Mouse (Mus musculus): ENCODE results near the gene Ighmbp2. TPM values are rescaled to one million over a fixed set of nuclear protein-coding genes. Genes with fewer than 3 reads are reported as not detected.

Gene Ighmbp2
- 4.1 and 4.4 TPM in 2 replicates for polyA plus RNA-seq (2021; fragmentation: Nextera tagmentation)
- long read RNA-seq, experiment 1, full-length matches to known transcripts = 1 of 8 reads
- long read RNA-seq, experiment 1, partial matches to known transcripts = 6 of 8 reads
- long read RNA-seq, experiment 1, other reads (novel, unspliced or antisense) = 1 of 8 reads
- long read RNA-seq, experiment 2, full-length matches to known transcripts = 19 of 67 reads
- long read RNA-seq, experiment 2, partial matches to known transcripts = 38 of 67 reads
- long read RNA-seq, experiment 2, other reads (novel, unspliced or antisense) = 10 of 67 reads

DNA sequence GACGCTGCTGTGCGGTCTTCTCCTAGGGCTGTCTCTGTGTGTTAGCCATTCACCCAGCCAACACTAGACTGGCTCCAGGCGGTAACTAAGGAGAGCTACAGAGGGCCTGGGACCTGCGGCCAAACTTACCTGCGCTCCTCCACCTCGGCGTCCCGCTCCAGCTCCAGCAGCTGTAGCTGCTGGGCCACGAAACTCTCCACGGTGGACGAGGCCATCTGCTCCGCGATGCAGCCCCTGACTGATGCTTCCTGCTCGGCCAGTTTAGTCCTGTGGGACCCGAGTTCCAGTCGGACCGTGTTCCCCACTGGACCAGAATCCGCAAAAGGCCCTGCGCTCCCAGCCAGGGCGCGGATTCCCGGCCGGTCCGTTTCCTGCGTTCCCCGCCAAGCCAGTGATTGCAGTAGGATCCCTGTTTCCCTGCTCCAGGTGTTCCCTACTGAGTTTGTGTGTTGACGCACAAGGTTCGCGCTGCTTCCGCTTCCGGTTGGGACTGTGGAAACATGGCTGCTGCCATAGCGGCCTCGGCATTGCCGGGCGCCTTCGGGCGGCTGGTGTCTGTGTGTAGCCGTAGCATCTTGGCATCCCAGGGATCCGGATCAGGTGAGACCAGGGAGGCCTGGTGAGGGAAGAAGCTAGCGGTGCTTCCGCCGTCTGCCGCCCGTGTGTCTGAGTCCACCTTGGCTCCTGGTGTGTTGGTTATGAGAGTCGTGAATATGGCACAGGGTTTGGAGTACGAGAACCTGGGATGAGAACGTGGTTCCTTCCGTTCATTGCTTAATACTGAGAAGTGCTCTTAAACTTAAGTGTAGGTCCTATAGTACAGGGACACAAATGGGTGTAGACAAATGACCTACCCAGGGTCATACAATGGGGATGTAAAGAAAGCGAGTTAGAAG, at the start of gene Ighmbp2, which contains the start of gene Mrpl21:
Gene Ighmbp2, minus strand, starts transcription at position 446 of the 896 bp plus-strand sequence.
Gene Mrpl21, plus strand, starts transcription at position 330 of the 896 bp plus-strand sequence.

DNA sequence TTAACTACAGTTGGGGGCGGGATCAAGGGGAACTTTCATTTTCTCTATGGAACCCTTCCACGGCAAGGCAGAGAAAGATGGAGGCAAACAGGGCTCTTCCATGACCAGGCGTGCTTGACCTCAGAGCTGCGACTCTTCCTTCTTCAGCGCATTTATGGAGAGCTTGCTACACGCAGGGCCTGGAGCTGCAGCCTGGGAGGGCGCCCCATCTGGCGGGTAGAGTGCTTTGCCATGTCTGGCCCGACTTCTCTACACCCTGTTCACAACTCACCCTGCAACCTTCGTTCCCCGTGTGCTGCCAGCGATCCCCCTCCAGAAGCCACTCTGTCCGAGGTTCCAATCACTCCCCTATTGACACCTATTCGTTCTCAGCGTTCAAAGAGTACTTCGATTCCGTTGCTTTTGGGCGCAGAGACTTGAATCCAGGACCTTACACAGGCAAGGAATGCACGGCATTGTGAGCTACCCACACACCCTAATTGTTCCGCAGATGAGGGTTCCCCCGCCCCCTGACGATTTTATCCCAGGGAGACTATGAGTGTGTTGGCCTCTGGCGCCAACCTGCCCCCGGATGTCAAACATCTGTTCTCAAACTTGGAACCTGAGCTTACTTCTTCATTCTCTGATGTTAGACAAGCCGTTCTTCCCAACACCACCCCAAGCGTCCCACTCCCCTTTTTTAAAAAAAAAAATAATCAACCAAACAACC, 39.6 kb upstream of the Ighmbp2 start, which contains the start of gene Cpt1a:
Gene Cpt1a, plus strand, starts transcription at position 74 of the 709 bp plus-strand sequence.

Small RNAs within 50 kb of the gene (microRNA-seq; reads per million reads assigned to microRNA genes)
- gene Mir6984 = 0.86 reads per million

Other genes with a start within 250 kb of the Ighmbp2 start
- gene Mrpl21, start 116 bp downstream of the Ighmbp2 start, polyA plus RNA-seq (2021; fragmentation: Nextera tagmentation) = 113 and 128 TPM in 2 replicates
- gene Cpt1a, start 39.3 kb upstream of the Ighmbp2 start, polyA plus RNA-seq (2021; fragmentation: Nextera tagmentation) = 8.9 and 11.1 TPM in 2 replicates
- gene Tesmin, start 105.8 kb upstream of the Ighmbp2 start, polyA plus RNA-seq (2021; fragmentation: Nextera tagmentation) = not detected in 2 replicates
- 2.6 and 2.9 TPM in 2 replicates for gene Gal, start 131.5 kb upstream of the Ighmbp2 start, polyA plus RNA-seq (2021; fragmentation: Nextera tagmentation)